Mouse (Mus musculus): Measurements from ENCODE around the gene Traf3. TPM values are rescaled to one million over a fixed set of nuclear protein-coding genes. Genes with fewer than 3 reads are reported as not detected.

Traf3 gene
- total and polyA plus RNA-seq, 2 experiments from 2014 or later = 13.7 to 40.8 TPM

DNA sequence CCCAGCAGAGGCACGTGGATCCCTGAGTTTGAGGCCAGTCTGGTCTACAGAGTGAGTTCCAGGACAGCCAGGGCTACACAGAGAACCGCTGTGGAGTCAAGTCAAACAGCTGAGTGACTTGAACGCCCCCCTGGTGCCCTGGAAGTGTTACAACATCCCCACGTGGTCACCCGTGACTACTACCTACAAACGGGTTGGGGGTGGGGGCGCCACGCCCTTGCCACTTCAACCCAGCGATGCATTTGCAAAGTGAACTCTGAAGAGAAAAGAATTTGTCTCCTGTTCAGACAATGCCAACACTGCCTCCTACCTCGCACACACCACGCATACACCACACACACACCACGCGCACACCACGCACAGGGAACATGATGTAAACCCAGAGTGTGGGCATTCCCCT, 143.8 kb downstream of the Traf3 start:
- no peak overlapping the region for H3K4me2 ChIP-seq (ENCODE audit: low read depth, low read length)
- peaks cover 87% of the 10 kb centered on the region for H3K36me3 ChIP-seq (ENCODE audit: insufficient read depth, low read length)
- H3K9ac ChIP-seq (replicated peaks; ENCODE audit: low read length) = no peak overlapping the region
- no peak for TF ChIP-seq CTCF (IDR thresholded peaks at IDR 0.05; ENCODE audit: low read depth)
- H3K4me1 ChIP-seq (ENCODE audit: insufficient read depth, low read length) = no peaks in the 10 kb centered on the region
- DNase-seq (ENCODE audit: low spot score) (no peak), ATAC-seq (no peak)
- no peaks in the 10 kb centered on the region for H3K9me3 ChIP-seq (ENCODE audit: low read length)
- 84% methylated on average over 14 of the region's 14 CpGs for WGBS
- no peaks in the 10 kb centered on the region for H3K27me3 ChIP-seq (ENCODE audit: insufficient read depth, low read length)
- no peak overlapping the region for H3K27ac ChIP-seq
- no peak overlapping the region for H3K4me3 ChIP-seq (ENCODE audit: low read length)

DNA sequence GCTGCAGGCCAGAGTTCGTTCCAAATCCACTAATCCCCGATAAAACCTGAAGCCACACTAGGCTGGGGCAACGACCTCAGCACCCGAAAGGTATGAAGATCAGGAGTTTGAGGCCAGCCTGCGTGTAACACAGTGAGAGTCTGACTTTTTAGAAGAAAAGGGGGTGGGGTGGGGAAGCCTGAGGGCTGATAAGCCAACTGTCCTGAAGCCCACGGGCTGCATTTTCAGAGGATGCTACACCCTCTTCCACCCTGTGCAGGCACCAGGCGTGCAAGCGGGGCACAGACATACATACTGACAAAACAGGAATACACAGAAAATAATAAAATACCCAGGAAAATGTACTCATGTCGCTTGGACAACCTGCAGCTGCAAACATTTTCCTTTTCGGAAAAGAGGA, 145.6 kb downstream of the Traf3 start:
- no peak for ATAC-seq

DNA sequence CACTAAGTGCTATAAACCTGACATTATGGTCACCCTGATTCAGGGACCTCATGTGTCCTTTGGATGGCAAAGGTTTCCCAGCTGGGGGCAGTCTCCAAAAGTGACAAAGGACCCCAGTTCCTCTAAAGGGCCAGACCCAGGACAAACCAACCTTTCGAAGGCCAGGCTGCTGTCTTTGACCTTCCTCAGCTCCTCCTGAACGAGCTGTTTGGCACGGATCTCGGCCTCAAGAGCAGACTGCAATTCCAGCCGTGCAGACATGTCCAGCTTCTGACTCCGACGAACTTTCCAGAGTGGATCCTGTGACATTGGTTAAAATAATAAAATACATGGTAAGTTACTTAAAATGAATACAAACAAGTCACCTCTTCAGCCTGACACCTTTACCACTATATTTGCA, 148.1 kb downstream of the Traf3 start:
- no peaks in the 10 kb centered on the region for H3K27me3 ChIP-seq (ENCODE audit: insufficient read depth, low read length)
- ATAC-seq (no peak), DNase-seq (ENCODE audit: low spot score) (no peak)
- H3K4me3 ChIP-seq (ENCODE audit: low read length) = no peak overlapping the region
- H3K36me3 ChIP-seq (ENCODE audit: insufficient read depth, low read length) = peaks cover 82% of the 10 kb centered on the region
- H3K4me2 ChIP-seq (ENCODE audit: low read depth, low read length) = no peak overlapping the region
- no peak overlapping the region for H3K27ac ChIP-seq
- H3K4me1 ChIP-seq (ENCODE audit: insufficient read depth, low read length) = no peaks in the 10 kb centered on the region
- no peak overlapping the region for H3K9ac ChIP-seq (replicated peaks; ENCODE audit: low read length)
- 93% methylated on average over 7 of the region's 7 CpGs for WGBS
- H3K9me3 ChIP-seq (ENCODE audit: low read length) = no peaks in the 10 kb centered on the region
- no peak for TF ChIP-seq CTCF (IDR thresholded peaks at IDR 0.05; ENCODE audit: low read depth)

More for the DNA sequence above, 145.6 kb downstream of the Traf3 start:
- Histone ChIP-seq H3K36me3 (ENCODE audit: insufficient read depth, low read length) (peaks cover 76% of the 10 kb centered on the region), H3K9ac (replicated peaks; ENCODE audit: low read length) (no peak overlapping the region), H3K27me3 (ENCODE audit: insufficient read depth, low read length) (no peaks in the 10 kb centered on the region), H3K4me2 (ENCODE audit: low read depth, low read length) (no peak overlapping the region), H3K4me3 (ENCODE audit: low read length) (no peak overlapping the region), H3K27ac (no peak overlapping the region), H3K4me1 (ENCODE audit: insufficient read depth, low read length) (no peaks in the 10 kb centered on the region), H3K9me3 (ENCODE audit: low read length) (no peaks in the 10 kb centered on the region)
- no peak for DNase-seq (ENCODE audit: low spot score)
- no peak for TF ChIP-seq CTCF (IDR thresholded peaks at IDR 0.05; ENCODE audit: low read depth)
- WGBS = 94% methylated on average over 10 of the region's 10 CpGs

Other genes starting within 250 kb of the Traf3 start
- gene Ankrd9, start 187.3 kb upstream of the Traf3 start, total RNA-seq (2014; rRNA removed) = 14.3 and 21.1 TPM in 2 replicates
- gene Ankrd9, start 187.3 kb upstream of the Traf3 start, polyA plus RNA-seq (2015; fragmentation: Nextera tagmentation; extraction: Ambion mirVana) = 12.8 and 14.8 TPM in 2 replicates
- gene Rcor1, start 127.0 kb upstream of the Traf3 start, total RNA-seq (2014; rRNA removed) = 11.1 and 13.1 TPM in 2 replicates
- 3.0 and 3.1 TPM in 2 replicates for gene Rcor1, start 127.0 kb upstream of the Traf3 start, polyA plus RNA-seq (2015; fragmentation: Nextera tagmentation; extraction: Ambion mirVana)
- not detected in 2 replicates for gene 4930595D18Rik, start 18.1 kb downstream of the Traf3 start, total RNA-seq (2014; rRNA removed)
- not detected in 2 replicates for gene 4930595D18Rik, start 18.1 kb downstream of the Traf3 start, polyA plus RNA-seq (2015; fragmentation: Nextera tagmentation; extraction: Ambion mirVana)
- gene Amn, start 104.7 kb downstream of the Traf3 start, total RNA-seq (2014; rRNA removed) = 82.6 and 133 TPM in 2 replicates
- gene Amn, start 104.7 kb downstream of the Traf3 start, polyA plus RNA-seq (2015; fragmentation: Nextera tagmentation; extraction: Ambion mirVana) = 97.6 and 106 TPM in 2 replicates
- 229 and 236 TPM in 2 replicates for gene Cdc42bpb, start 211.3 kb downstream of the Traf3 start, total RNA-seq (2014; rRNA removed)
- gene Cdc42bpb, start 211.3 kb downstream of the Traf3 start, polyA plus RNA-seq (2015; fragmentation: Nextera tagmentation; extraction: Ambion mirVana) = 28.4 and 30.4 TPM in 2 replicates
- gene Lbhd2, start 240.4 kb downstream of the Traf3 start, total RNA-seq (2014; rRNA removed) = 4.3 and 11.8 TPM in 2 replicates
- gene Lbhd2, start 240.4 kb downstream of the Traf3 start, polyA plus RNA-seq (2015; fragmentation: Nextera tagmentation; extraction: Ambion mirVana) = 6.0 and 7.8 TPM in 2 replicates